Comparison of ENCODE assay signal across 26 mouse cellular contexts in the genomic region with DNA sequence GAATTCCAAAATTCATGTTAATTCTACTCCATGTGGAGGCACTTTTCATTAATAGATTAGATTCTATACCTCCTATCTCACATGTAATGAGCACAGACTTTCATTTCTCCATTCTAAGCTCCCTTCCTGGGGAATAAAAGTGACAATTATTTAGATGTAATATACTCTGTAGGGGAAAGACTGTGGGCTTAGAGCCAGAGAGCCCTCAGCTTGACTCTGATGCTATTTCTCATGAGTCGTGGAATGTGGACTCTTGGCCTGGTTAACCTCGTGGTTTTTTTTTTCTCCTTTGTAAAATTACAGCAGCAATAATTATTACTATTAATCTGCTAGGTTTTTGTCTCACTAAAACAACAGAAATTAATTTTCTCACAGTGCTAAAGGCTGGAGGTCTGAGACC.
"Had no signal": no experiment of that assay in that cellular context is flagged by ENCODE, and none has a peak within 500 bp of the region (broad histone marks: within the 10 kb centered on the region; RNA-seq: fewer than 3 reads in every experiment).

No protein-coding gene starts in this region.

- H3K27me3 ChIP-seq: heart, embryonic 12.5 days; hindbrain, embryonic 12.5 days; intestine, embryonic 15.5 days; kidney, embryonic 15.5 days; limb, embryonic 12.5 days; liver, embryonic 13.5 days; liver, embryonic 15.5 days had no signal

- H3K4me3 ChIP-seq: gastrocnemius, adult 2 months; heart, embryonic 10.5 days; heart, embryonic 12.5 days; hindbrain, embryonic 10.5 days; hindbrain, embryonic 12.5 days; intestine, embryonic 15.5 days; kidney, embryonic 15.5 days; layer of hippocampus, adult 2 months; left cerebral cortex, adult 2 months; limb, embryonic 10.5 days; limb, embryonic 12.5 days; liver, embryonic 13.5 days; liver, embryonic 15.5 days had no signal

- H3K36me3 ChIP-seq: heart, embryonic 10.5 days; heart, embryonic 12.5 days; hindbrain, embryonic 10.5 days; hindbrain, embryonic 12.5 days; intestine, embryonic 15.5 days; kidney, embryonic 15.5 days; limb, embryonic 10.5 days; limb, embryonic 12.5 days; liver, embryonic 13.5 days; liver, embryonic 15.5 days had no signal

- ATAC-seq: forebrain, embryonic 16.5 days; hindbrain, embryonic 16.5 days; inflammation-experienced regulatory T-cells, adult 6 months; intestine, embryonic 15.5 days; intestine, postnatal 0 days had no signal

- H3K9me3 ChIP-seq: heart, embryonic 10.5 days; hindbrain, embryonic 10.5 days; hindbrain, embryonic 12.5 days; intestine, embryonic 15.5 days; kidney, embryonic 15.5 days; limb, embryonic 10.5 days; limb, embryonic 12.5 days; liver, embryonic 13.5 days; liver, embryonic 15.5 days had no signal

- H3K4me1 ChIP-seq: heart, embryonic 10.5 days; heart, embryonic 12.5 days; hindbrain, embryonic 10.5 days; hindbrain, embryonic 12.5 days; intestine, embryonic 15.5 days; kidney, embryonic 15.5 days; limb, embryonic 10.5 days; limb, embryonic 12.5 days; liver, embryonic 13.5 days; liver, embryonic 15.5 days had no signal

- H3K4me2 ChIP-seq: heart, embryonic 12.5 days; hindbrain, embryonic 12.5 days; hindbrain, embryonic 14.5 days; intestine, embryonic 15.5 days; kidney, embryonic 15.5 days; limb, embryonic 12.5 days; liver, embryonic 11.5 days; liver, embryonic 13.5 days; liver, embryonic 15.5 days had no signal

- DNase-seq: gastrocnemius, adult 2 months; gastrocnemius, postnatal 10 days; gastrocnemius, postnatal 25 days; heart, adult 18-20 months; heart, postnatal 10 days; heart, postnatal 4 days; kidney, postnatal 36 days; liver; liver, embryonic 13.5 days had no signal

- H3K27ac ChIP-seq: gastrocnemius, adult 2 months; heart, embryonic 10.5 days; hindbrain, embryonic 10.5 days; hindbrain, embryonic 12.5 days; hindbrain, embryonic 14.5 days; intestine, embryonic 15.5 days; kidney, embryonic 15.5 days; layer of hippocampus, adult 2 months; left cerebral cortex, adult 2 months; limb, embryonic 10.5 days; limb, embryonic 12.5 days; liver, embryonic 13.5 days; liver, embryonic 15.5 days had no signal

- H3K9ac ChIP-seq: heart, embryonic 12.5 days; hindbrain, embryonic 12.5 days; hindbrain, embryonic 14.5 days; intestine, embryonic 15.5 days; kidney, embryonic 15.5 days; limb, embryonic 12.5 days; liver, embryonic 13.5 days; liver, embryonic 15.5 days had no signal
